Mouse (Mus musculus): ENCODE results near the gene Lrrc66. TPM values are rescaled to one million over a fixed set of nuclear protein-coding genes. Genes with fewer than 3 reads are reported as not detected.

The Lrrc66 gene
- polyA plus RNA-seq, 1 experiment from 2014 or later = 0.11 TPM

- 44% methylated on average over 8 of the region's 8 CpGs for WGBS
- Histone ChIP-seq H3K9me3 (0 out of 2 replicates have a peak, but pooled peaks cover 4% of the 10 kb centered on the region), H3K27ac (0 out of 2 replicates have a peak overlapping the region, but pooled peaks have one; percentile 7), H3K36me3 (peaks cover 41% of the 10 kb centered on the region), H3K4me3 (no peak overlapping the region), H3K4me1 (peaks cover 17% of the 10 kb centered on the region; the same call in 1 of the 2 replicates), H3K27me3 (ENCODE audit: insufficient read depth, poor library complexity, severe bottlenecking) (no peaks in the 10 kb centered on the region)
- no peak for DNase-seq (ENCODE audit: low spot score)
Observed at GRCm38 (mm10) chr5:73637337-73638107, 5.2 kb upstream of the Lrrc66 start.

- Histone ChIP-seq H3K4me3 (no peak overlapping the region), H3K4me1 (peaks cover 18% of the 10 kb centered on the region; the same call in 1 of the 2 replicates), H3K9me3 (0 out of 2 replicates have a peak, but pooled peaks cover 4% of the 10 kb centered on the region), H3K36me3 (peaks cover 26% of the 10 kb centered on the region), H3K27ac (no peak overlapping the region), H3K27me3 (ENCODE audit: insufficient read depth, poor library complexity, severe bottlenecking) (no peaks in the 10 kb centered on the region)
- WGBS = 62% methylated on average over 8 of the region's 8 CpGs
- DNase-seq (ENCODE audit: low spot score) = no peak
Observed at GRCm38 (mm10) chr5:73633141-73633540, 815 bp upstream of the Lrrc66 start.

- WGBS = 75% methylated on average over 10 of the region's 10 CpGs
- no peak for DNase-seq (ENCODE audit: low spot score)
Observed at GRCm38 (mm10) chr5:73631001-73631558, 1.2 kb downstream of the Lrrc66 start.

GRCm38 (mm10) chr5:73630141-73630540 lies 2.2 kb downstream of the Lrrc66 start:
- 56% methylated on average over 5 of the region's 5 CpGs for WGBS
- Histone ChIP-seq H3K9me3 (0 out of 2 replicates have a peak, but pooled peaks cover 4% of the 10 kb centered on the region), H3K4me3 (no peak overlapping the region), H3K4me1 (peaks cover 8% of the 10 kb centered on the region; the same call in 1 of the 2 replicates), H3K27me3 (ENCODE audit: insufficient read depth, poor library complexity, severe bottlenecking) (no peaks in the 10 kb centered on the region), H3K27ac (no peak overlapping the region), H3K36me3 (peaks cover 16% of the 10 kb centered on the region)
- no peak for DNase-seq (ENCODE audit: low spot score)

More at GRCm38 (mm10) chr5:73631001-73631558, 1.2 kb downstream of the Lrrc66 start:
- Histone ChIP-seq H3K4me1 (peaks cover 8% of the 10 kb centered on the region; the same call in 1 of the 2 replicates), H3K4me3 (no peak overlapping the region), H3K27me3 (ENCODE audit: insufficient read depth, poor library complexity, severe bottlenecking) (no peaks in the 10 kb centered on the region), H3K36me3 (peaks cover 22% of the 10 kb centered on the region), H3K9me3 (0 out of 2 replicates have a peak, but pooled peaks cover 4% of the 10 kb centered on the region), H3K27ac (no peak overlapping the region)

GRCm38 (mm10) chr5:73627991-73628390 lies 4.3 kb downstream of the Lrrc66 start:
- 79% methylated on average over 15 of the region's 15 CpGs for WGBS
- Histone ChIP-seq H3K36me3 (no peaks in the 10 kb centered on the region), H3K9me3 (no peaks in the 10 kb centered on the region), H3K27ac (no peak overlapping the region), H3K4me3 (no peak overlapping the region), H3K27me3 (ENCODE audit: insufficient read depth, poor library complexity, severe bottlenecking) (no peaks in the 10 kb centered on the region), H3K4me1 (peaks cover 8% of the 10 kb centered on the region; the same call in 1 of the 2 replicates)
- DNase-seq (ENCODE audit: low spot score) = peak; percentile 51

- WGBS = 55% methylated on average over 4 of the region's 4 CpGs
- Histone ChIP-seq H3K4me3 (no peak overlapping the region), H3K27ac (no peak overlapping the region), H3K9me3 (no peaks in the 10 kb centered on the region), H3K4me1 (peaks cover 8% of the 10 kb centered on the region; the same call in 1 of the 2 replicates), H3K27me3 (ENCODE audit: insufficient read depth, poor library complexity, severe bottlenecking) (no peaks in the 10 kb centered on the region), H3K36me3 (no peaks in the 10 kb centered on the region)
- peak; percentile 51 for DNase-seq (ENCODE audit: low spot score)
Observed at GRCm38 (mm10) chr5:73627559-73627958, 4.8 kb downstream of the Lrrc66 start.

- Histone ChIP-seq H3K4me3 (no peak overlapping the region), H3K4me1 (peaks cover 6% of the 10 kb centered on the region; the same call in 1 of the 2 replicates), H3K27me3 (ENCODE audit: insufficient read depth, poor library complexity, severe bottlenecking) (no peaks in the 10 kb centered on the region), H3K27ac (no peak overlapping the region), H3K9me3 (no peaks in the 10 kb centered on the region), H3K36me3 (no peaks in the 10 kb centered on the region)
- DNase-seq (ENCODE audit: low spot score) = no peak
- 85% methylated on average over 7 of the region's 7 CpGs for WGBS
Observed at GRCm38 (mm10) chr5:73626842-73627241, 5.5 kb downstream of the Lrrc66 start.

- no peak for DNase-seq (ENCODE audit: low spot score)
- 59% methylated on average over 1 of the region's 1 CpGs for WGBS
- no peaks in the 10 kb centered on the region for H3K36me3 ChIP-seq
- H3K4me1 ChIP-seq = peaks cover 5% of the 10 kb centered on the region; the same call in 1 of the 2 replicates
- H3K27me3 ChIP-seq (ENCODE audit: insufficient read depth, poor library complexity, severe bottlenecking) = no peaks in the 10 kb centered on the region
- H3K4me3 ChIP-seq = no peak overlapping the region
- H3K27ac ChIP-seq = no peak overlapping the region
- H3K9me3 ChIP-seq = no peaks in the 10 kb centered on the region
Observed at GRCm38 (mm10) chr5:73625505-73625904, 6.8 kb downstream of the Lrrc66 start.

GRCm38 (mm10) chr5:73618969-73619368 lies 13.4 kb downstream of the Lrrc66 start:
- no peak for DNase-seq (ENCODE audit: low spot score)
- H3K27ac ChIP-seq = no peak overlapping the region
- H3K4me1 ChIP-seq = no peaks in the 10 kb centered on the region
- WGBS = 82% methylated on average over 1 of the region's 1 CpGs
- no peaks in the 10 kb centered on the region for H3K27me3 ChIP-seq (ENCODE audit: insufficient read depth, poor library complexity, severe bottlenecking)
- H3K9me3 ChIP-seq = no peaks in the 10 kb centered on the region; the same call in 1 of the 2 replicates
- no peak overlapping the region for H3K4me3 ChIP-seq
- H3K36me3 ChIP-seq = no peaks in the 10 kb centered on the region

GRCm38 (mm10) chr5:73615211-73615610 lies 17.1 kb downstream of the Lrrc66 start:
- no peak for DNase-seq (ENCODE audit: low spot score)
- Histone ChIP-seq H3K4me1 (no peaks in the 10 kb centered on the region), H3K36me3 (no peaks in the 10 kb centered on the region), H3K27ac (no peak overlapping the region), H3K9me3 (no peaks in the 10 kb centered on the region; the same call in 1 of the 2 replicates), H3K4me3 (no peak overlapping the region), H3K27me3 (ENCODE audit: insufficient read depth, poor library complexity, severe bottlenecking) (no peaks in the 10 kb centered on the region)
- 71% methylated on average over 7 of the region's 7 CpGs for WGBS

- DNase-seq (ENCODE audit: low spot score) = no peak
- H3K9me3 ChIP-seq = no peaks in the 10 kb centered on the region; the same call in 1 of the 2 replicates
- no peak overlapping the region for H3K27ac ChIP-seq
- no peaks in the 10 kb centered on the region for H3K4me1 ChIP-seq
- no peak overlapping the region for H3K4me3 ChIP-seq
- H3K36me3 ChIP-seq = no peaks in the 10 kb centered on the region
- WGBS = 87% methylated on average over 8 of the region's 8 CpGs
- H3K27me3 ChIP-seq (ENCODE audit: insufficient read depth, poor library complexity, severe bottlenecking) = no peaks in the 10 kb centered on the region
Observed at GRCm38 (mm10) chr5:73613296-73613695, 19.0 kb downstream of the Lrrc66 start.

- Histone ChIP-seq H3K4me3 (no peak overlapping the region), H3K9me3 (peaks cover 1% of the 10 kb centered on the region; the same call in 1 of the 2 replicates), H3K27me3 (ENCODE audit: insufficient read depth, poor library complexity, severe bottlenecking) (no peaks in the 10 kb centered on the region), H3K36me3 (no peaks in the 10 kb centered on the region), H3K27ac (no peak overlapping the region), H3K4me1 (no peaks in the 10 kb centered on the region)
- 80% methylated on average over 4 of the region's 4 CpGs for WGBS
- DNase-seq (ENCODE audit: low spot score) = no peak
Observed at GRCm38 (mm10) chr5:73611071-73611470, 21.3 kb downstream of the Lrrc66 start.

GRCm38 (mm10) chr5:73604964-73605363 lies 27.4 kb downstream of the Lrrc66 start:
- Histone ChIP-seq H3K27ac (no peak overlapping the region), H3K36me3 (no peaks in the 10 kb centered on the region), H3K9me3 (peaks cover 4% of the 10 kb centered on the region; the same call in 1 of the 2 replicates), H3K4me1 (no peaks in the 10 kb centered on the region), H3K4me3 (no peak overlapping the region), H3K27me3 (ENCODE audit: insufficient read depth, poor library complexity, severe bottlenecking) (no peaks in the 10 kb centered on the region)
- DNase-seq (ENCODE audit: low spot score) = no peak
- 82% methylated on average over 6 of the region's 6 CpGs for WGBS
